ENCODE assay signal across 20 mouse cellular contexts in genomic region chr16:62543156-62543555, GRCm38 (mm10).
"Had no signal": no experiment of that assay in that cellular context is flagged by ENCODE, and none has a peak within 500 bp of the region (broad histone marks: within the 10 kb centered on the region; RNA-seq: fewer than 3 reads in every experiment).

No protein-coding gene starts in this region.

- H3K9ac ChIP-seq: intestine, embryonic 15.5 days; limb, embryonic 12.5 days; limb, embryonic 15.5 days; liver, embryonic 14.5 days; liver, postnatal 0 days; lung, embryonic 14.5 days; midbrain, embryonic 13.5 days; neural tube, embryonic 12.5 days; neural tube, embryonic 15.5 days had no signal

- H3K4me1 ChIP-seq: intestine, embryonic 15.5 days; limb, embryonic 12.5 days; limb, embryonic 15.5 days; megakaryocyte, embryonic 14.5 days; midbrain, embryonic 10.5 days; midbrain, embryonic 13.5 days; neural tube, embryonic 12.5 days; neural tube, embryonic 15.5 days had no signal

- H3K36me3 ChIP-seq: intestine, embryonic 15.5 days; limb, embryonic 12.5 days; limb, embryonic 15.5 days; midbrain, embryonic 10.5 days; midbrain, embryonic 13.5 days; neural tube, embryonic 12.5 days; neural tube, embryonic 15.5 days had no signal

- ATAC-seq: intestine, embryonic 15.5 days; liver, postnatal 0 days; lung, postnatal 0 days; midbrain, embryonic 13.5 days had no signal

- H3K9me3 ChIP-seq: intestine, embryonic 15.5 days; limb, embryonic 12.5 days; limb, embryonic 15.5 days; midbrain, embryonic 10.5 days; midbrain, embryonic 13.5 days; neural tube, embryonic 12.5 days; neural tube, embryonic 15.5 days had no signal

- H3K4me3 ChIP-seq: intestine, embryonic 15.5 days; limb, embryonic 12.5 days; limb, embryonic 15.5 days; megakaryocyte, embryonic 14.5 days; midbrain, embryonic 10.5 days; midbrain, embryonic 13.5 days; neural tube, embryonic 12.5 days; neural tube, embryonic 15.5 days had no signal

- H3K27ac ChIP-seq: intestine, embryonic 15.5 days; kidney, postnatal 0 days; limb, embryonic 12.5 days; limb, embryonic 15.5 days; liver, embryonic 14.5 days; midbrain, embryonic 10.5 days; midbrain, embryonic 13.5 days; neural tube, embryonic 12.5 days; neural tube, embryonic 15.5 days had no signal

- DNase-seq: kidney, adult 2 months; kidney, postnatal 25 days; liver, postnatal 0 days; lung, embryonic 14.5 days; right cerebral cortex, adult 18-20 months; right cerebral cortex, postnatal 14 days; right cerebral cortex, postnatal 4 days; thymus, postnatal 25 days had no signal

- H3K4me2 ChIP-seq: intestine, embryonic 15.5 days; limb, embryonic 12.5 days; limb, embryonic 15.5 days; liver, embryonic 11.5 days; lung, embryonic 14.5 days; midbrain, embryonic 13.5 days; neural tube, embryonic 12.5 days; neural tube, embryonic 15.5 days had no signal

- H3K27me3 ChIP-seq: intestine, embryonic 15.5 days; limb, embryonic 12.5 days; limb, embryonic 15.5 days; megakaryocyte, embryonic 14.5 days; midbrain, embryonic 13.5 days; neural tube, embryonic 12.5 days; neural tube, embryonic 15.5 days had no signal
